Mouse (Mus musculus) liver, adult (tissue): ENCODE measurements at regions not wholly inside any gene's neighbourhood (a gene's known extent, or its start where the extent isn't known, plus 50 kb on each side); places are given as distances from the start of the nearest gene placed in this dataset.

ENCODE experiments used
- GATA4 ChIP-seq: IDR thresholded peaks from 2 replicates; pipeline ENCODE4 v1.6.1; 2014; ENCODE audit warnings: mild to moderate bottlenecking, low read length; ENCODE audit not compliant: insufficient replicate concordance

GRCm38 (mm10) chr12:39493578-39494218, 544.1 kb downstream of the Arl4a start:
- no peak for TF ChIP-seq GATA4

GRCm38 (mm10) chr12:39493114-39493513, 544.7 kb downstream of the Arl4a start:
- no peak for TF ChIP-seq GATA4

GRCm38 (mm10) chr12:39472984-39473383, 564.8 kb downstream of the Arl4a start:
- TF ChIP-seq GATA4, result no peak
